In the genomic region with DNA sequence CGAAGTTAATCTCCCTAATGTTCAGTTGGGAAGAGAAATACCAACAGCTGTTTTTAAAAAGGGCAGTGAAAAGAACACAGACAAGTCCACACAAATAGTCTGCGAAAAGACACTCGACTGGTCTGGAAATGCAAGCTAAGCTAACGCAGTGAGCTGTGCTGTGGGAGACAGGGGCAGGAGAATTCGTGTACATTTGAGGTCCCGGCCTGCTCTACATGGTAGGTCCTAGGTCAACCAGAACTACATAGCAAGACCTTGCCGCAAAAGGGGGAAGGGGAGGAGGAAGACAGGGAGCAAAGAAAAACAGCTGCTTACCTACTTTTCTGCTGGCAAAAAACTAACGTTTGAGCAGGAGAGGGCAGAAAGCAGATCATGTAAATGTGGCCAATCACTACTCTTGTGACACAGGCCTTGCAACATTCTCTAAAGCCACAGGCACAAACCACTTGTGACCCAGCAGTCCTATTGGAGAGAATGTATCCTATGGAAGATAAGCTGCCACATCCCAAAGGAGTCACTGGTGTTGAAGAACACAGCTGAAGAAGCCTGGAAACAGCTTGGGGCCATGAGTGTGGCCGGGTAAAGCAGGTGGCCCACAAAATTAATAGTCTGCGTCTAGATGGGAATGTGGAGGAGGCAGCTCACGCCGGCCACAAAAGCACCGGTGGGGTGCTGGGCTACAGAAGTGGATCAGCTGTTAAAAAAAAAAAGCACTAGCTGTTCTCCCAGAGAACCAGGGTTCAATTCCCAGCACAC, we compare ENCODE assay signal across 10 mouse cellular contexts.
DNase-seq lines count a peak whose midpoint lies in the region; ATAC-seq and TF ChIP-seq lines count a peak whose summit lies in the region.
"Had no signal": no experiment of that assay in that cellular context is flagged by ENCODE, and none has a peak within 500 bp of the region (broad histone marks: within the 10 kb centered on the region; RNA-seq: fewer than 3 reads in every experiment).

No protein-coding gene starts in this region.

- H3K36me3 ChIP-seq in forebrain, embryonic 10.5 days (replicated peaks), result peaks cover 32% of the 10 kb centered on the region
- H3K36me3 ChIP-seq in forebrain, embryonic 11.5 days (ENCODE audit: control insufficient read depth, insufficient read depth, low read length), result no peaks in the 10 kb centered on the region
- no peaks in the 10 kb centered on the region for H3K36me3 ChIP-seq in lung, embryonic 16.5 days (ENCODE audit: control insufficient read depth, insufficient read depth, low read length)
- H3K36me3 ChIP-seq in heart, embryonic 11.5 days (ENCODE audit: control insufficient read depth, insufficient read depth, low read length), result no peaks in the 10 kb centered on the region

- peaks cover 29% of the 10 kb centered on the region for H3K27me3 ChIP-seq in forebrain, embryonic 10.5 days (ENCODE audit: poor library complexity, severe bottlenecking)
- H3K27me3 ChIP-seq in forebrain, embryonic 11.5 days (ENCODE audit: control insufficient read depth, insufficient read depth, low read length), result no peaks in the 10 kb centered on the region
- H3K27me3 ChIP-seq in lung, embryonic 16.5 days (ENCODE audit: control insufficient read depth, insufficient read depth, low read depth, low read length), result no peaks in the 10 kb centered on the region
- no peaks in the 10 kb centered on the region for H3K27me3 ChIP-seq in heart, embryonic 11.5 days (ENCODE audit: control insufficient read depth, insufficient read depth, low read length)

- H3K27ac ChIP-seq in forebrain, embryonic 10.5 days, result peak overlapping the region; percentile 49
- H3K27ac ChIP-seq in forebrain, embryonic 11.5 days (ENCODE audit: low read depth, low read length), result no peak overlapping the region; the same call in 1 of the 2 replicates
- H3K27ac ChIP-seq in layer of hippocampus, adult 2 months, result peak overlapping the region; percentile 61
- peak overlapping the region; percentile 89 for H3K27ac ChIP-seq in lung, embryonic 16.5 days (ENCODE audit: low read length)
- H3K27ac ChIP-seq in heart, embryonic 11.5 days (ENCODE audit: low read depth, low read length), result no peak overlapping the region

- no peaks in the 10 kb centered on the region for H3K9me3 ChIP-seq in forebrain, embryonic 10.5 days
- H3K9me3 ChIP-seq in forebrain, embryonic 11.5 days (ENCODE audit: control insufficient read depth, low read length), result no peaks in the 10 kb centered on the region
- no peaks in the 10 kb centered on the region for H3K9me3 ChIP-seq in lung, embryonic 16.5 days (ENCODE audit: control insufficient read depth, low read length)
- no peaks in the 10 kb centered on the region for H3K9me3 ChIP-seq in heart, embryonic 11.5 days (replicated peaks; ENCODE audit: control insufficient read depth, low read length)

- WGBS in forebrain, embryonic 10.5 days, result 88% methylated on average over 13 of the region's 13 CpGs
- whole genome bisulfite sequencing in forebrain, embryonic 11.5 days, result 76% methylated on average over 13 of the region's 13 CpGs
- WGBS in lung, embryonic 16.5 days, result 54% methylated on average over 13 of the region's 13 CpGs
- 78% methylated on average over 13 of the region's 13 CpGs for WGBS in heart, embryonic 11.5 days (ENCODE audit: insufficient replicate concordance)

- no peak overlapping the region for H3K9ac ChIP-seq in forebrain, embryonic 11.5 days (ENCODE audit: low read length)
- peak overlapping the region; percentile 23; the same call in 1 of the 2 replicates for H3K9ac ChIP-seq in lung, embryonic 16.5 days (ENCODE audit: low read length)
- no peak overlapping the region for H3K9ac ChIP-seq in heart, embryonic 11.5 days (ENCODE audit: low read depth, low read length)

- H3K4me2 ChIP-seq in forebrain, embryonic 11.5 days (ENCODE audit: low read depth, low read length, severe bottlenecking), result no peak overlapping the region
- H3K4me2 ChIP-seq in lung, embryonic 16.5 days (ENCODE audit: low read depth, low read length), result no peak overlapping the region
- H3K4me2 ChIP-seq in heart, embryonic 11.5 days, result no peak overlapping the region

- H3K4me1 ChIP-seq in forebrain, embryonic 10.5 days, result peaks cover 76% of the 10 kb centered on the region
- peaks cover 23% of the 10 kb centered on the region for H3K4me1 ChIP-seq in forebrain, embryonic 11.5 days (replicated peaks; ENCODE audit: control insufficient read depth, insufficient read depth, low read length)
- peaks cover 47% of the 10 kb centered on the region for H3K4me1 ChIP-seq in lung, embryonic 16.5 days (replicated peaks; ENCODE audit: control insufficient read depth, insufficient read depth, low read length)
- H3K4me1 ChIP-seq in heart, embryonic 11.5 days (ENCODE audit: control insufficient read depth, insufficient read depth, low read length), result peaks cover 33% of the 10 kb centered on the region

- no peak overlapping the region for H3K4me3 ChIP-seq in forebrain, embryonic 10.5 days
- no peak overlapping the region for H3K4me3 ChIP-seq in forebrain, embryonic 11.5 days (ENCODE audit: low read depth, low read length)
- no peak overlapping the region for H3K4me3 ChIP-seq in layer of hippocampus, adult 2 months
- no peak overlapping the region for H3K4me3 ChIP-seq in lung, embryonic 16.5 days (ENCODE audit: low read length)
- H3K4me3 ChIP-seq in heart, embryonic 11.5 days (ENCODE audit: low read depth, low read length), result no peak overlapping the region
- H3K4me3 ChIP-seq: erythroblast, embryonic 14.5 days had no signal

- ATAC-seq in forebrain, embryonic 11.5 days (replicated peaks; ENCODE audit: low FRiP score), result no peak
- 0 out of 2 replicates have a peak, but pooled peaks have one; percentile 8 for ATAC-seq in common myeloid progenitor, adult 5-6 weeks (replicated peaks; ENCODE audit: low read depth, poor library complexity, severe bottlenecking)
- ATAC-seq in lung, embryonic 16.5 days (ENCODE audit: low read depth), result no peak
- no peak for ATAC-seq in heart, embryonic 11.5 days (replicated peaks; ENCODE audit: insufficient number of reproducible peaks, low FRiP score, low TSS enrichment)

- no peak for DNase-seq in forebrain, embryonic 10.5 days (ENCODE audit: extremely low spot score, low spot score)
- no peak for DNase-seq in forebrain, embryonic 11.5 days (ENCODE audit: low spot score)
- DNase-seq in layer of hippocampus, adult 2 months (ENCODE audit: low spot score in 2 of 2), result no peak
- no peak for DNase-seq in layer of hippocampus, adult 9-11 months
- no peak for DNase-seq in ovary, postnatal 36 days (ENCODE audit: low spot score)
- DNase-seq: kidney, adult 8-10 months had no signal

- TF ChIP-seq CTCF in layer of hippocampus, adult 2 months (conservative IDR thresholded peaks at IDR 0.05), result no peak

Comparison
In these comparisons a context has a peak if more than half of its experiments do, and no peak if none do; other contexts are left out.
1. H3K27ac ChIP-seq: peak in forebrain, embryonic 10.5 days (single experiment), layer of hippocampus, adult 2 months (single experiment) and lung, embryonic 16.5 days (single experiment); none in forebrain, embryonic 11.5 days (single experiment) and heart, embryonic 11.5 days (single experiment).